Mouse (Mus musculus) retina, postnatal 7 days (tissue): ENCODE results near the gene Megf9.
A peak's percentile ranks its signal among the peaks of the same experiment; 100 is the strongest.

Source experiments
- DNase-seq: peaks from one replicate; pipeline ENCODE4 v3.0.0-alpha.2; 2012; ENCODE audit warnings: low read depth, low spot score

The Megf9 gene

GRCm38 (mm10) chr4:70446774-70447173, 88.0 kb downstream of the Megf9 start:
- DNase-seq: no peak

- no peak for DNase-seq
Observed at GRCm38 (mm10) chr4:70420202-70420601, 114.6 kb downstream of the Megf9 start.

GRCm38 (mm10) chr4:70412126-70412525, 122.7 kb downstream of the Megf9 start:
- no peak for DNase-seq

GRCm38 (mm10) chr4:70409994-70410721, 124.6 kb downstream of the Megf9 start, which contains the start of gene Cdk5rap2:
Gene Cdk5rap2 (minus strand): TSS chr4:70410443.
- DNase-seq: peak; percentile 95

- DNase-seq: no peak
Observed at GRCm38 (mm10) chr4:70409456-70409855, 125.3 kb downstream of the Megf9 start.

GRCm38 (mm10) chr4:70402109-70402819, 132.5 kb downstream of the Megf9 start:
- peak; percentile 16 for DNase-seq

GRCm38 (mm10) chr4:70399476-70399875, 135.3 kb downstream of the Megf9 start:
- DNase-seq: no peak

- no peak for DNase-seq
Observed at GRCm38 (mm10) chr4:70399074-70399473, 135.7 kb downstream of the Megf9 start.

- no peak for DNase-seq
Observed at GRCm38 (mm10) chr4:70398088-70398487, 136.7 kb downstream of the Megf9 start.

- DNase-seq: no peak
Observed at GRCm38 (mm10) chr4:70396701-70397100, 138.1 kb downstream of the Megf9 start.

GRCm38 (mm10) chr4:70394736-70395135, 140.1 kb downstream of the Megf9 start:
- no peak for DNase-seq

- DNase-seq: no peak
Observed at GRCm38 (mm10) chr4:70391760-70392372, 142.9 kb downstream of the Megf9 start.

GRCm38 (mm10) chr4:70391073-70391472, 143.7 kb downstream of the Megf9 start:
- DNase-seq: no peak

- no peak for DNase-seq
Observed at GRCm38 (mm10) chr4:70386206-70386605, 148.6 kb downstream of the Megf9 start.

GRCm38 (mm10) chr4:70377359-70377758, 157.4 kb downstream of the Megf9 start:
- DNase-seq: no peak
